Mouse (Mus musculus) Patski (cell line): Measurements from ENCODE around the gene Soga1. TPM values are rescaled to one million over a fixed set of nuclear protein-coding genes. Genes with fewer than 3 reads are reported as not detected.
A peak's percentile ranks its signal among the peaks of the same experiment; 100 is the strongest.

Experiments
- ATAC-seq: fragments of 100-300 bp; one replicate; pipeline ENCODE4 v1.8.0; 2021
- CTCF ChIA-PET: fragments of 350-600 bp; sonication (Branson Sonifier 250); formaldehyde crosslinking; loops from one replicate; lab custom pipeline; 2022; ENCODE audit warnings: inconsistent platforms; lab: Charles Lee
- POLR2A ChIA-PET: fragments of 350-600 bp; sonication (Branson Sonifier 250); formaldehyde crosslinking; loops from one replicate; lab custom pipeline; 2022; ENCODE audit warnings: antibody characterized with exemption, inconsistent platforms; lab: Charles Lee
- DNase-seq: peaks from one replicate; pipeline ENCODE4 v3.0.0-alpha.2; 2011; ENCODE audit warnings: low read depth, low spot score
- H3K27me3 ChIP-seq: fragments of 371-371 bp; one replicate; pipeline ENCODE4 v1.5.1; 2021
- CTCF ChIP-seq: fragments of 100-300 bp; IDR thresholded peaks from one replicate; pipeline ENCODE4 v1.5.1; 2021
- in situ Hi-C: fragments of 300-500 bp; cut with MboI; formaldehyde crosslinking; loops from 3 replicates; pipeline ENCODE4 v1.11.1; 2018; ENCODE audit warnings: low pct_unique_long_range_greater_than_20kb, mixed read lengths
- polyA plus RNA-seq: library from polyadenylated mRNA; unstranded; gene quantifications from one replicate; pipeline ENCODE4 v1.2.3, GENCODE M21; 2021

Soga1 gene
- polyA plus RNA-seq, 1 experiment from 2014 or later = 35.3 TPM

- ATAC-seq = peak; percentile 37
- no peaks in the 10 kb centered on the region for H3K27me3 ChIP-seq
- no peak for TF ChIP-seq CTCF
- ChIA-PET CTCF (interaction anchor here (1.0 to 1.9 kb wide), 2 partner anchors 8 to 35 kb away, joined by 3 to 5 read pairs; no protein-coding TSS in a partner anchor), POLR2A (interaction anchor here (0.6 to 0.8 kb wide), 2 partner anchors 13 kb away, joined by 3 to 6 read pairs; no protein-coding TSS in a partner anchor)
- in situ Hi-C loops = no loop called here
- peak; percentile 75 for DNase-seq
Measured at GRCm38 (mm10) chr2:157064978-157065878, 13.8 kb downstream of the Soga1 start.

DNA sequence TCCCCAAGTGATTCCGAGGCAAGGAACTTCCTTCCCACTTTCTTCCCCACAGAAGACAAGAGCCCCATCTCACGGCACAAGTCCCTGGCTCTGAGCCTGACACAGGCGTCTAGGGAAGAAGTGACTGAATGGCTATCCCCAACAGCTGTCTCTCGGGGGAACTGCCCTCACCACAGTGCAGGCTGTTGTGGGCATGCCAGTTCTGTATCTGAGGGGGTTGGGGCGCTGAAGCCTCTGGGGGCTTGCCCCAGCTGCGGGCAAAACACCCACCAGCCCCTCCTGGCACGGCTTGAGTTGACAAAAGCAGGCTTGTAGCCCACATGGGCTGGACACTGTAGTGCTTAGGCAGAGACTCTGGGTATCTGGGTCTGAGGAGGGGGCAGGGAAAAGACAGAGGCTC lies 14.9 kb downstream of the Soga1 start:
- H3K27me3 ChIP-seq = no peaks in the 10 kb centered on the region
- in situ Hi-C loops = no loop called here
- no peak for TF ChIP-seq CTCF
- ChIA-PET CTCF (no interaction called here), POLR2A (no interaction called here)
- no peak for ATAC-seq
- no peak for DNase-seq

DNA sequence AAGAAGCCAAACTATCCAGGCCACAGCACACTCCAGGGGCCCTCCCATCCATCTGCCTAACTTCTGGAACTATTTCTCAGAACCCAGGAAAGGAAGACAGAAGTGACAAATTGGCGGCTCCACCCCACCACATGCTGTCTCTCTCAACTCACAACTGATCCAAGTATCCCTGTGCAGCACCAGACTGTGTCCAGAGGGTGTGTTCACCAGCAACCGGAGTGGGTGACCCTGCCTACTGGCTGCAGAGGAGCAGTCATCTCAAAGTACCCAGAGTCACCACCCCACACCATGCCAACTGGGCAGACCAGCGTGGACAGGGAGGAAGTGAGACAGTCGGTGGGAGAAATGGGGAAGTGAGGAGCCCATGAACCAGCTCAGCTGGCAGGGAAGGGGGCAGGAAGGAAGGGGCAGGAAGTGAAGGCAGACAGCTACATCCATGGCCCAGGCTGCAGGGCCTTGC lies 15.8 kb downstream of the Soga1 start:
- ChIA-PET POLR2A (no interaction called here), CTCF (interaction anchor here (1.0 to 1.6 kb wide), 2 partner anchors 9 to 11 kb away, joined by 3 to 4 read pairs; no protein-coding TSS in a partner anchor)
- in situ Hi-C loops = no loop called here

DNA sequence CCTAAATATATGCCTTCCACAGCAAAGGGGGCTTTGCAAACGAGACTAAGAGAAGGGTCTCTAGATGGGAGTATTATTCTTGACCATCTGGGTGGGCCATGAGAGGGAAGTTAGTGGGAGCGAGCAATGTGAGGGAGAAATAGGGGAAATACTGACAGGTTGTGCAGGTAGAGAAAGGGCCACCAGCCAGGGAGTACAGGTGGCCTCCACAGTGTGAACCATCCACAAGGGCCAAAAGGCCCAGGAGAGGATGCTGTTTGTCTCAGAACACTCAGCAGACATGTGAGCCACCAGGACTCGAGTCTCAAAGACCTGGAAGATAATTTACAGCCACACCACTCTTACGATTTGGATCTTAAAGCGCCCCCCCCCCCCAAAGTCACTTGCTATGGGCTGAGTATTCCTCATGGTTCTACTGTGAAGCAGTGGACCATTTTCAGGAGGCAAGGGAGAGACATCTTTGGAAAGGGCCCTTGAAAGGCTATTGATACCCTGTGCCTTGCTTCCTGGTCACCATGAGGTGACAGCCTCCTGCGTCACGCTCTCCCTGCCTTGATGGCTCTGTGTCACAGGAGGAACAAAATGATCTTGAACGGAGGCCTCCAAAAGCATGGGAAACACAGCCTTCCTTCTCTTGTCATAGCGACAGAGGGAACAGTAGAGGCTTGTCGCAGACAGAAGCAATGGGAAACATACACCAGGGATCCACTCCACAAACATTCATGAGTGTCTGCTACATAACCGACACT lies 18.3 kb downstream of the Soga1 start:
- ChIA-PET CTCF (no interaction called here), POLR2A (no interaction called here)
- DNase-seq (no peak), ATAC-seq (no peak)
- no peaks in the 10 kb centered on the region for H3K27me3 ChIP-seq
- no peak for TF ChIP-seq CTCF
- in situ Hi-C loops = no loop called here

More for the DNA sequence above, 15.8 kb downstream of the Soga1 start:
- ATAC-seq = no peak
- no peak for TF ChIP-seq CTCF
- no peak for DNase-seq
- no peaks in the 10 kb centered on the region for H3K27me3 ChIP-seq

DNA sequence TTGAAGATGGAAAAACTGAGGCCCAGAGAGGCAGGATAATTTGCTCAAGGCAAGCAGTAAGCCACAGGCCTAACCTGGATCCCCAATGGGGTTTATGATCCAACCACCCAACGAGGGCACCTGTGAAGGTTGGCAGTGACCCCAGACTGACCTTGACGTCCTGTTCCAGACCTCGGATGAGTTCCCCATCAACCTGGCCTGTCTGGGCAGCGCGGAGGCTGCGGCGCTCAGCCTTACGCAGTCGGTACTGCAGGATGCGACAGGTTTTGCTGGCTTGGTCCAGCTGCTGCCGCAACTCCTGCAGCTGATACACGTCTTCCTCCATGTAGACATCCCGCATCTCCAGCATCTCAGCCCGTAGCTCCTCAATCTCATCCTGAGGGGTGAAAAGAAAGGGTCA lies 19.0 kb downstream of the Soga1 start:
- in situ Hi-C loops = no loop called here
- CTCF ChIA-PET = no interaction called here
- no peak for TF ChIP-seq CTCF
- ATAC-seq = no peak
- POLR2A ChIA-PET = no interaction called here
- H3K27me3 ChIP-seq = no peaks in the 10 kb centered on the region
- DNase-seq = no peak

GRCm38 (mm10) chr2:157059166-157059565 lies 19.9 kb downstream of the Soga1 start:
- ChIA-PET CTCF (interaction anchor here (1.6 to 1.7 kb wide), 2 partner anchors 11 to 28 kb away, joined by 6 to 7 read pairs; no protein-coding TSS in a partner anchor), POLR2A (no interaction called here)
- TF ChIP-seq CTCF = no peak
- in situ Hi-C loops = no loop called here
- no peaks in the 10 kb centered on the region for H3K27me3 ChIP-seq
- DNase-seq (no peak), ATAC-seq (no peak)

GRCm38 (mm10) chr2:157058342-157058998 lies 20.6 kb downstream of the Soga1 start:
- DNase-seq (peak; percentile 90), ATAC-seq (peak; percentile 70)
- CTCF ChIA-PET = interaction anchor here (1.6 to 1.7 kb wide), 2 partner anchors 12 to 27 kb away, joined by 6 to 7 read pairs; no protein-coding TSS in a partner anchor
- POLR2A ChIA-PET = interaction anchor here (0.8 kb wide), 1 partner anchor 12 kb away, joined by 3 read pairs; no protein-coding TSS in a partner anchor
- in situ Hi-C loops = no loop called here
- no peak for TF ChIP-seq CTCF
- no peaks in the 10 kb centered on the region for H3K27me3 ChIP-seq

DNA sequence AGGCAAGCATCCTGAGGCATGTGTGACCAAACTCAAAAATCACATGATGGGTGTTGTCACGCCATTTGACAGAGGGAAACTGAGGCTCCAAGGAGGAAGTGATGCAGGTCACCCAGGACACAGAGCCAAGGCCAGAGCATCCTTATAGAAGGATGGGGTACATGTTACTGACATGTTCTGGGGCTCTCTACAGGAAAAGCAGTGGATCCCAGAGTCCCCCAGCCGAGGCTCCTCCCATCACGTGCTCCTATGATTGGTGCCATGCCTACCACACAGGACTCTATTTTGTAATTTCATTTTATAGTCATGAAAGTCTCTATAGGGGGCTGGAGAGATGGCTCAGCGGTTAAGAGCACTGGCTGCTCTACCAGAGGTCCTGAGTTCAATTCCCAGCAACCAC lies 21.3 kb downstream of the Soga1 start:
- no peak for ATAC-seq
- DNase-seq = no peak
- ChIA-PET POLR2A (interaction anchor here (0.8 kb wide), 1 partner anchor 12 kb away, joined by 3 read pairs; no protein-coding TSS in a partner anchor), CTCF (interaction anchor here (1.6 to 1.7 kb wide), 2 partner anchors 13 to 27 kb away, joined by 6 to 7 read pairs; no protein-coding TSS in a partner anchor)
- in situ Hi-C loops = no loop called here
- H3K27me3 ChIP-seq = no peaks in the 10 kb centered on the region
- TF ChIP-seq CTCF = no peak

DNA sequence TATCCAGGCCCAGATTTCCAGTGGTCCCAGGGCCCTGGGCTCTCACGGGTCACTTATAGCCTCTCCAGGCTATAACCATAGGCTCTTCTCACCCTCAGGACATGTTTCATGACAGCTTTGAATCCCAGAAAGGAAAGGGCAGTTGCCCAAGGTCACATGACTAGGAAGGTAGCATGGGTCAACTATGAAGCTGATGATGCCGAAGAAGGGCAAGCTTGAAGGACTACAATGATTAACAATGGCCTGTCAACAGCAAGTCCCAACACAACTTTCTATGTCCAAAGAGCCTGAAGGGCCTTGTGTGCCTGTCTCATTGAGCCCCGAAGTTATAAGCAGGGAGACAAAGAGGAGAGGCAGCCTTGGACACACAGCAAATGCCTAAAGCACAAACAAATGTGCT lies 21.9 kb downstream of the Soga1 start:
- CTCF ChIA-PET = interaction anchor here (1.2 kb wide), 1 partner anchor 9 kb away, joined by 5 read pairs; no protein-coding TSS in a partner anchor
- in situ Hi-C loops = no loop called here
- no peak for TF ChIP-seq CTCF

More for the DNA sequence above, 21.9 kb downstream of the Soga1 start:
- POLR2A ChIA-PET = no interaction called here
- H3K27me3 ChIP-seq = no peaks in the 10 kb centered on the region
- no peak for ATAC-seq
- DNase-seq = no peak
